Mouse (Mus musculus) G1E (cell line): Measurements from ENCODE around the gene Vmp1.

Source experiments
- CTCF ChIP-seq: IDR thresholded peaks from 2 replicates; pipeline ENCODE4 v1.5.1; 2012; ENCODE audit warnings: low read depth, low read length, inconsistent platforms, mixed read lengths
- GATA1 ChIP-seq: IDR thresholded peaks from 2 replicates; pipeline ENCODE4 v1.6.1; 2012; ENCODE audit warnings: borderline replicate concordance, low read length, inconsistent platforms, mixed read lengths
- GATA2 ChIP-seq: IDR thresholded peaks from 2 replicates; pipeline ENCODE4 v1.6.1; 2012; ENCODE audit warnings: low read depth, low read length, inconsistent platforms, borderline replicate concordance
- POLR2AphosphoS5 ChIP-seq: IDR thresholded peaks from 2 replicates; pipeline ENCODE4 v1.6.1; 2012; ENCODE audit warnings: low read depth, low read length, inconsistent platforms; ENCODE audit not compliant: insufficient replicate concordance
- TAL1 ChIP-seq: conservative IDR thresholded peaks from 2 replicates; pipeline ENCODE4 v1.6.1; 2012; ENCODE audit warnings: low read depth, low read length, inconsistent platforms, mixed read lengths

DNA sequence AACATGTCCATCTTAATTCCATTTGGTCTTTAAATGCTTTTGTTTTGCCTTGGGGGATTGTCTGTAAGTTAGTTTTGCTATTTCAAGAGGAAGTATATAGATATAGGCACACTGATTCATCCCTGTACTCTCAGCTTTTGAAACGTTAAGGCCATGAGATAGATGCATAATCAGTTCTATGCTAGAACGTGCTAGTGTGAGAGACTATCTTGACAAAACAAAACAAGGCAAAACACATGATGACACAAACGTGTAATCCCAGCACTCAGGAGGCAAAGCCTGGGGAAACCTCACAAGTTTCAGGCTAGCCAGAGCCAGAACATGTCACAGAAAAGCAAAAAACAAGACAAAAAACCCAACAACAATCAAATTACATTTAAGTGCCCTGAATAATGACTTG, 10.9 kb downstream of the Vmp1 start:
- TF ChIP-seq CTCF (no peak), GATA1 (no peak), TAL1 (no peak), GATA2 (no peak), POLR2AphosphoS5 (no peak)
